Mouse (Mus musculus): ENCODE results near the gene Psmd13. TPM values are rescaled to one million over a fixed set of nuclear protein-coding genes. Genes with fewer than 3 reads are reported as not detected.

Gene Psmd13
- polyA plus RNA-seq, 1 experiment from 2014 or later: 270 TPM

GRCm38 (mm10) chr7:140902036-140902875, 20.5 kb downstream of the Psmd13 start:
- DNase-seq (ENCODE audit: low spot score): no peak
- WGBS: 80% methylated on average over 15 of the region's 15 CpGs
- Histone ChIP-seq H3K36me3 (peaks cover 20% of the 10 kb centered on the region), H3K27ac (no peak overlapping the region), H3K4me1 (peaks cover 26% of the 10 kb centered on the region; the same call in 1 of the 2 replicates), H3K9me3 (no peaks in the 10 kb centered on the region), H3K4me3 (no peak overlapping the region), H3K27me3 (ENCODE audit: insufficient read depth, poor library complexity, severe bottlenecking) (peaks cover 13% of the 10 kb centered on the region; the same call in 1 of the 2 replicates)

- 0 out of 2 replicates have a peak overlapping the region, but pooled peaks have one; percentile 10 for H3K27ac ChIP-seq
- peaks cover 26% of the 10 kb centered on the region; the same call in 1 of the 2 replicates for H3K4me1 ChIP-seq
- 24% methylated on average over 13 of the region's 13 CpGs for WGBS
- peaks cover 13% of the 10 kb centered on the region; the same call in 1 of the 2 replicates for H3K27me3 ChIP-seq (ENCODE audit: insufficient read depth, poor library complexity, severe bottlenecking)
- H3K9me3 ChIP-seq: no peaks in the 10 kb centered on the region
- H3K36me3 ChIP-seq: peaks cover 11% of the 10 kb centered on the region
- peak; percentile 87 for DNase-seq (ENCODE audit: low spot score)
- no peak overlapping the region for H3K4me3 ChIP-seq
These were observed 21.4 kb downstream of the Psmd13 start for GRCm38 (mm10) chr7:140903212-140903611.

DNA sequence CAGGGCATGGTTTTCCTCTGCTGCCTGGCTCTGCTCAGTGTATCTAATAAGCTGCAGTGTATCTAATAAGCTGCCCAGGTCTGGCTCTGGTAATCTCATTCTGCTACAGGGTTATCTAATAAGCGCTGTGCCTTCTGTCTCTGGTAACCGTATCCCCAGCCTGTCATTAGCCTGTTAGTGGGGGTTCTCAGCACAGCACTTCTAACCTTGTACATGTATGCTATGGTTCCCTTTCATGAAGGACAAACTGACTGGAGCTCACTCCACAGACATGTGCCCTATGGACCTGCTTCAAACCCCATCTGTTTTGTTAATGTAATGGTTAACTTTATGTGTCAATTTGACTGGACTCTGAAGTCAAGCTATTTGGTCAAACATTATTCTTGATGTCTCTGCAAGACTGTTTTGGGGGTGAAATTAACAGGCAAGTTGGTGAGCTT, 23.9 kb downstream of the Psmd13 start:
- Histone ChIP-seq H3K27me3 (ENCODE audit: insufficient read depth, poor library complexity, severe bottlenecking) (peaks cover 13% of the 10 kb centered on the region; the same call in 1 of the 2 replicates), H3K4me1 (peaks cover 19% of the 10 kb centered on the region), H3K4me3 (no peak overlapping the region), H3K9me3 (no peaks in the 10 kb centered on the region), H3K27ac (no peak overlapping the region), H3K36me3 (no peaks in the 10 kb centered on the region)
- WGBS: 46% methylated on average over 2 of the region's 2 CpGs
- no peak for DNase-seq (ENCODE audit: low spot score)

- Histone ChIP-seq H3K36me3 (no peaks in the 10 kb centered on the region), H3K27me3 (ENCODE audit: insufficient read depth, poor library complexity, severe bottlenecking) (peaks cover 13% of the 10 kb centered on the region; the same call in 1 of the 2 replicates), H3K27ac (no peak overlapping the region), H3K9me3 (no peaks in the 10 kb centered on the region), H3K4me1 (peaks cover 15% of the 10 kb centered on the region; the same call in 1 of the 2 replicates), H3K4me3 (no peak overlapping the region)
- 76% methylated on average over 13 of the region's 13 CpGs for WGBS
- no peak for DNase-seq (ENCODE audit: low spot score)
These were observed 25.4 kb downstream of the Psmd13 start for GRCm38 (mm10) chr7:140907131-140907530.

GRCm38 (mm10) chr7:140907697-140908096, 25.9 kb downstream of the Psmd13 start:
- H3K27me3 ChIP-seq (ENCODE audit: insufficient read depth, poor library complexity, severe bottlenecking): peaks cover 13% of the 10 kb centered on the region; the same call in 1 of the 2 replicates
- WGBS: 81% methylated on average over 7 of the region's 7 CpGs

DNA sequence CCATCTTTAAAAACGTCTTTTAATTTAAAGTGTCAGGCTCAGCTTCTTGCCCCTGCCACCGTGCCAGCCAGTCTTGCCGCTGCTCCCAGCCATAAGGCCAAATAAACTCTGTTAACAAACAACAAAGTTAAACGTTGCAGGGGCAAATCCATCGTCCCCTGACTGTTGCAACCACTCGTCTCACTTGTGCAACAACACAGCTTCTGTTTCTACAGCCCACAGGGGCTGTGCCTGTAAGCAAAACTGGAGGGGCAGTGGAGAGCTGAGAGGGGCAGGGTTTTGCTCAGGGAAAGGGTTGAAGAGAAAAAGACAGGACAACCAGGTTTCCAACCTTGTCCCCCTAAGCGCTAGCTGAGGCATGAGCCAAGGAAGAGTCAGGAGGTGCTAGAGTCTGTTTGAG, 26.4 kb downstream of the Psmd13 start:
- Histone ChIP-seq H3K4me1 (peaks cover 10% of the 10 kb centered on the region; the same call in 1 of the 2 replicates), H3K27ac (no peak overlapping the region), H3K36me3 (no peaks in the 10 kb centered on the region), H3K9me3 (no peaks in the 10 kb centered on the region), H3K4me3 (no peak overlapping the region), H3K27me3 (ENCODE audit: insufficient read depth, poor library complexity, severe bottlenecking) (peaks cover 13% of the 10 kb centered on the region; the same call in 1 of the 2 replicates)
- no peak for DNase-seq (ENCODE audit: low spot score)
- WGBS: 44% methylated on average over 7 of the region's 7 CpGs

More at GRCm38 (mm10) chr7:140907697-140908096, 25.9 kb downstream of the Psmd13 start:
- Histone ChIP-seq H3K36me3 (no peaks in the 10 kb centered on the region), H3K9me3 (no peaks in the 10 kb centered on the region), H3K4me3 (no peak overlapping the region), H3K27ac (no peak overlapping the region), H3K4me1 (peaks cover 15% of the 10 kb centered on the region; the same call in 1 of the 2 replicates)
- no peak for DNase-seq (ENCODE audit: low spot score)

- Histone ChIP-seq H3K4me1 (peaks cover 6% of the 10 kb centered on the region; the same call in 1 of the 2 replicates), H3K27ac (peak overlapping the region; percentile 63; the same call in 1 of the 2 replicates), H3K36me3 (no peaks in the 10 kb centered on the region)
These were observed 26.9 kb downstream of the Psmd13 start for GRCm38 (mm10) chr7:140908634-140909107.

GRCm38 (mm10) chr7:140912293-140912692, 30.5 kb downstream of the Psmd13 start:
- Histone ChIP-seq H3K4me3 (no peak overlapping the region), H3K9me3 (no peaks in the 10 kb centered on the region), H3K27me3 (ENCODE audit: insufficient read depth, poor library complexity, severe bottlenecking) (peaks cover 10% of the 10 kb centered on the region; the same call in 1 of the 2 replicates), H3K27ac (no peak overlapping the region), H3K4me1 (peaks cover 6% of the 10 kb centered on the region; the same call in 1 of the 2 replicates), H3K36me3 (no peaks in the 10 kb centered on the region)
- DNase-seq (ENCODE audit: low spot score): no peak
- 55% methylated on average over 3 of the region's 3 CpGs for WGBS

More at GRCm38 (mm10) chr7:140908634-140909107, 26.9 kb downstream of the Psmd13 start:
- Histone ChIP-seq H3K9me3 (no peaks in the 10 kb centered on the region), H3K4me3 (peak overlapping the region; percentile 57), H3K27me3 (ENCODE audit: insufficient read depth, poor library complexity, severe bottlenecking) (peaks cover 15% of the 10 kb centered on the region; the same call in 1 of the 2 replicates)
- DNase-seq (ENCODE audit: low spot score): peak; percentile 91
- 3% methylated on average over 19 of the region's 19 CpGs for WGBS

DNA sequence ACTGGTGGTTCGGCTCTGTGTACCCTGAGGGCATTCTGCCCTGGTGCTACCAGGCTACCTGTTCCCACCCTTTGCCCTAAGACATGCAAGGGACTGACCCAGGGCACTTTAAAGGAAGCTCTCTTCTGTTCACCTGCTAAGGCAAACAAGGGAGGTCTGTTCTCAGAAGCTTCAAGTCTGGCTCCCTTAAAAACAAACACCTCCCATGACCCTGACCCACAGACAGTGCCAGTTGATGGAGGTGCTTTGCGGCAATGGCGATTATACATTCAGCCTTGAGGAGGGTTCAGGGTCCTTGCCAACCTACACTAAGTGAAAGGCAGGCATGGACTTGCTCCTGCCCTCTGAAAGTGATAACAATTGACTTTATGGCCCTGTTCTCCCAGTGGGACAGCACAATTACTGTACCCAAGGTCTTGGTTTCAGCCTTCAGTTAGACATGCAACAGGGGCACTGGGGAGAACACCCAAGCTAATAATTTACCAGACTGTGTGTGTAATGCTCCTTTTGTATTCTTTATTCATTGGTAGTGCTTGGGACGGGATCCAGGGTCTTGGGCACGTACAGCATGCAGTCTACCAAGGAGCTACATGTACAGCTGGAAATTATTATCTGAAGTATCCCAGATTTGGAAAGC, 31.2 kb downstream of the Psmd13 start:
- Histone ChIP-seq H3K4me3 (no peak overlapping the region), H3K9me3 (no peaks in the 10 kb centered on the region), H3K4me1 (peaks cover 6% of the 10 kb centered on the region; the same call in 1 of the 2 replicates), H3K36me3 (no peaks in the 10 kb centered on the region), H3K27me3 (ENCODE audit: insufficient read depth, poor library complexity, severe bottlenecking) (peaks cover 17% of the 10 kb centered on the region), H3K27ac (no peak overlapping the region)
- no peak for DNase-seq (ENCODE audit: low spot score)
- WGBS: 70% methylated on average over 5 of the region's 5 CpGs

DNA sequence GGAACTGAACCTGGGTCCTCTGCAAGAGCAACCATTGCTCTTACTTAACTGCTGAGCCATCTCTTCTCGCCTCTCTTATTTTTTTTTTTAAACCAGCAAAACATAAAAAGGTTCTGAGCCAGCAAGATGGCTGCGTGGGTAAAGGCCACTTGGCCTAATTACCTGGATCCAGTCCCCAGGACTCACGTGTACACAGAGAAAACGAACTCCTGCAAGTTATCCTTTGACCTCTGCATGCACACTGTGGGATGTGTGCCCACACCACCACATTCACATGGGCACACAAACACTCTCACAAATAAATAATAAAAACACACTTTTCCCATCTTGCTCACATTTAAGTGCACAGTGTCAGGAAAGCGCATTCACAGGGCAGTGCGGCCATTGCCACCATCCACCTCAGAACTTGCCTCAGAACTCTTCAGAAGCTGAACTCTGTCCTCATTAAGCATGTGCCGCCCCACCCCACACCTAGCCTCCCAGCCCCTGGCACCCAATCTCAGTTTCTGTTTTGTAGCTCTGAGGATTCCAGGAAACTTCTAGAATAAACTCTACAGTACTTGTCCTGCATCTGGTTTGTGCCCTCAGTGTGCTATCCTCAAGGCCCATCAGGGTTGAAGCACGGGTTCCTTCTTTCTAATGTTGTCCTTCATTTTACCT, 32.4 kb downstream of the Psmd13 start:
- Histone ChIP-seq H3K4me1 (no peaks in the 10 kb centered on the region; the same call in 1 of the 2 replicates), H3K27ac (no peak overlapping the region), H3K4me3 (no peak overlapping the region), H3K36me3 (no peaks in the 10 kb centered on the region), H3K9me3 (no peaks in the 10 kb centered on the region), H3K27me3 (ENCODE audit: insufficient read depth, poor library complexity, severe bottlenecking) (peaks cover 25% of the 10 kb centered on the region)
- WGBS: 85% methylated on average over 8 of the region's 8 CpGs
- DNase-seq (ENCODE audit: low spot score): no peak

DNA sequence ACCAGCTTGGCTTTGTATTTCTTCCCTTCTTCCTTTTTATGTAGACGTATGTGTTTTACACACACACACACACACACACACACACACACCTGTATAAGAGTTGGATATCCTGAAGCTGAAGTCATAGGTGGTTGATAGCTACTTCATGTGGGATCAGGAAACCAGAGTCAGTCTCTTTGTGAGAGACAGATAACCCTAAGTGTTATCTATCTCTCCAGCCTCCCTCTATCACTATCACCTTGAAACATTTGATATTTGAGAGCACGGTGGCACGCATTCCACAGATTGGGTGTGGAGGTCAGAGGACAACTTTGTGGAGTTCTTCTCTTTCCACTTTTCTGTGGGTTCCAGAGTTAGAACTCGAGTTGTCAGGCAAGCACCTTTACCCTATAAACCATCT, 38.1 kb downstream of the Psmd13 start:
- no peak overlapping the region for H3K27ac ChIP-seq
- 44% methylated on average over 4 of the region's 4 CpGs for WGBS
- H3K4me3 ChIP-seq: no peak overlapping the region
- H3K9me3 ChIP-seq: no peaks in the 10 kb centered on the region
- DNase-seq (ENCODE audit: low spot score): no peak
- peaks cover 19% of the 10 kb centered on the region for H3K4me1 ChIP-seq
- no peaks in the 10 kb centered on the region for H3K36me3 ChIP-seq
- H3K27me3 ChIP-seq (ENCODE audit: insufficient read depth, poor library complexity, severe bottlenecking): peaks cover 80% of the 10 kb centered on the region

GRCm38 (mm10) chr7:140920418-140921029, 38.8 kb downstream of the Psmd13 start, which contains the start of gene Nlrp6:
Gene Nlrp6 (plus strand): TSS chr7:140920902.
- Histone ChIP-seq H3K27ac (no peak within 1 kb of the TSS), H3K27me3 (ENCODE audit: insufficient read depth, poor library complexity, severe bottlenecking) (peaks cover 86% of the 10 kb centered on the region), H3K4me3 (no peak within 1 kb of the TSS), H3K36me3 (no peaks in the 10 kb centered on the region), H3K4me1 (peaks cover 19% of the 10 kb centered on the region), H3K9me3 (no peaks in the 10 kb centered on the region)
- WGBS: 69% methylated on average over 8 of the region's 8 CpGs
- DNase-seq (ENCODE audit: low spot score): no peak

All from heart, embryonic 10.5 days (tissue).